Mouse (Mus musculus) thymus, adult 2 months (tissue): ENCODE results near the gene Tmem131l.

Source experiments
- CTCF ChIP-seq: fragments of 200-500 bp; IDR thresholded peaks from 2 replicates; pipeline ENCODE4 v1.5.1; 2012; ENCODE audit warnings: mild to moderate bottlenecking, control low read depth, low read length, moderate library complexity, borderline replicate concordance; ENCODE audit not compliant: control insufficient read depth, poor library complexity, insufficient read depth; ENCODE audit errors: extremely low read depth
- POLR2A ChIP-seq: fragments of 200-500 bp; IDR thresholded peaks from 2 replicates; pipeline ENCODE4 v1.6.1; 2012; ENCODE audit warnings: mild to moderate bottlenecking, low read length, control low read depth, moderate library complexity; ENCODE audit not compliant: control insufficient read depth, poor library complexity, insufficient read depth; ENCODE audit errors: extremely low read depth

GRCm38 (mm10) chr3:83859071-83859470 is 180.9 kb downstream of the Tmem131l start:
- TF ChIP-seq POLR2A (no peak), CTCF (no peak)
